Mouse (Mus musculus) sigmoid colon, adult 10 weeks (tissue): ENCODE data around the gene Smim27. TPM values are rescaled to one million over a fixed set of nuclear protein-coding genes. Genes with fewer than 3 reads are reported as not detected.

Experiments
- polyA plus RNA-seq: library from polyadenylated mRNA; stranded (reverse); fragments of 350-450 nt; fragmentation: Illumina TruSeq; extraction: RNeasy Lipid Tissue Mini Kit (QIAGEN cat#74804); gene quantifications from one replicate; pipeline ENCODE4 v1.2.3, GENCODE M21; 2014; ENCODE audit warnings: low read depth, low replicate concordance

The Smim27 gene
- 18.3 TPM for polyA plus RNA-seq

DNA sequence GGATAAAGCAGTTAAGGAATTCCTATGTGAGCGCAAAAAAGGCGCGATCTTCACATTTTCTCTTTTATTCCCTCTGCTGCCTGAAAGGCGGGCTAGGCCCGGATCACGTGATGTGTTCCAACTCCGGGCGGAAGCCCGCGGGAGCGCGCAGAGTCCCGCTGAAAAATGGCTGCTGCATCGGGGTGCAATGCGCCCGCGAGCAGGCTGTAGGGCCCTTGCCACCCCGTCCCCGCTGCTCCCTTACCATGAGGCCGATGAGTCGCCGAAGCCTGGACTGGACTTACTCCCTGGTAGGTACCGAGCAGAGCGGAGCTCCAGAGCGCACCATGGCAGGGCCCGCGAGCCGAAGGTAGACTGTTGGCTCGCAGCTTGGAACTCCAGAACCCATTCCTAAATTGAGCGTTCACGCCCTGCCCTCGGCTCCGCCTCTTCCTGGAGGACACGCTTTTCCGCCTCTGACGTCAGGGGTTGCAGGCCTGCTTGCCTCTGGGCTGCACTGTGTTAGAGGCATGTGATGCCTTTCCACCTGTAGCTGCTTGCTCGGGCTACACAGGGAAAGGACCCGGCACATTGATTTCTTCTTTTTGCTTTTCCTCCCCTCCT lies at the start of gene Smim27, which contains the start of gene Topors:
Smim27 (plus strand) TSS at position 150 of the 603 bp plus-strand sequence.
Topors (minus strand) TSS at position 421 of the 603 bp plus-strand sequence.

DNA sequence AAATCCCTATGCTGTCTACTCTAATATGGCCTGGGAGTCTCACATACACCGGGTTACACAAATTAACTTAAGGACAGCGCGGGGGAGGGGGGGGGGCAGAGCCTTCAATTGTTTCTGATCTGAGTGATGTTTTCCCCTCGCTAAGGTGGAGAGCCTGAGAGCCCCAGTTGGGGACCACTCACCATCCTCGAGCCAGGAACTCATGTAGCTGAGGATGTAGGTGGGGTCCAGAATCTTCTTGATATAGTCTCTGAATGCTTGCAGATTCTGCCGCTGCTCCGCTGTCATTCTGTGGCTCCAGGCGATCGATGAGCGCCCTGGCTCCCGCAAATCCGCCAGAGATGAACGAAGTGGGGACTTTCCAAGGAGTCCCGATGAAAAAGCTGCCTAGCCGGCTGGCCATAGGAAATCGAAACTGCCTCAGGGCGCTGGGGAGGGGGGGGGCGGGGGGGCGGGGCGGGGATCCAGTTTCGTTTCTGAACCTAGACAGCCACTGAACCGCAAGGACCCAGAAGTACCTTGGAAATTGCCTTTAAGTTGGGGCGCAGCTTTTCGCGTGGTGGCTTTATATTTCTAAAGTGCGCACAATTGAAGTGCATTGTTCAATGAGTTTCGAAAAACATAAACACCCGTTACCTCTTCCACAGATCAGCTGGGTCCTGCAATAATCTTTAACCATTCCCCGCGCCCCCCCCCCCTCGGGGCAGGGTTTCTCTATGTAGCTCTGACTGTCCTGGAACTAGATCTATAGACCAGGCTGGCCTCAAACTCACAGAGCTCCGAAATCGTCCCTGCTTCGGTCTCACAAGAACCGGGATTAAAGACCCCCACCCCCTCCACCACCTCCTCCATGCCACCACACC lies 29.7 kb upstream of the Smim27 start, which contains the start of gene Ddx58:
Ddx58 (minus strand) TSS at position 420 of the 863 bp plus-strand sequence.

DNA sequence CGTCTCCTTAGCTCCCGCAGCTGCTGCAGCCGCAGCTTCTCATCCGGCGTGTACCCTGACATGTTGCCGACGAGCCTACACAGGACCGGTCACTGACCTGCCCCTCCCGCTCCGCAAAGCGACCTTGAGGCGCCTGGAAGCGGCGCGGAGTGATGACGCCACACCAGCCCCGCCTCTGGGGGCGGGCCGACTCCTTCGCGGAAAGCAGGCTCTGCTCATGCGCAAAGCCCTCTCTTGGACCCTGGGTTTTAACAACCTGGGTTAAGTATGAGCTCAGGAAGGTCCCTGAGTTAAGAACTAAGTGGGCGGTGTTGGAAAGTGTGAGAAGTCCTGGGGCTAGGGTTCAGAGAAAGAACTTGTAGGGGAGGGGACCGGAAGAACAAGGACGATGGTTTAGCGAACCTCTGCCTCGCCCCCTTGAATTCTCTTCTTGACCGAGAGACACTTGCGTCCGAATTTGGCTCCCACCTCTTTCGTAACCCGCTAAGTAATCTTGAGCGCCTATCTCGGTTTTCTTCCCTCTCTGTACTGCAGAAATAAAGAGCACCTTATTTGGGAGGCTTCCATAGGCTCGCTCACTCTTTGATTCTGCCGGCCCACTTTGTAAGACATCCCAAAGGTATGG lies 10.0 kb downstream of the Smim27 start, which contains the start of gene Ndufb6:
Ndufb6 (minus strand) TSS at position 146 of the 625 bp plus-strand sequence.

Other genes with a start within 250 kb of the Smim27 start
- 44.9 TPM for gene Aco1, start 126.5 kb upstream of the Smim27 start, polyA plus RNA-seq
- 40.4 TPM for gene Ddx58, start 29.8 kb upstream of the Smim27 start, polyA plus RNA-seq
- 51.4 TPM for gene Topors, start 271 bp downstream of the Smim27 start, polyA plus RNA-seq
- 229 TPM for gene Ndufb6, start 9.8 kb downstream of the Smim27 start, polyA plus RNA-seq
- gene Tmem215, start 202.6 kb downstream of the Smim27 start, polyA plus RNA-seq = not detected